ENCODE assay signal across 8 mouse cellular contexts in genomic region chr2:157279416-157279800, GRCm38 (mm10). TPM values are rescaled to one million over a fixed set of nuclear protein-coding genes. Genes with fewer than 3 reads are reported as not detected.
DNase-seq lines count a peak whose midpoint lies in the region; ATAC-seq lines count a peak whose summit lies in the region.

TSS of gene Mroh8 (minus strand) at chr2:157279549.

- ATAC-seq in lung, embryonic 16.5 days (ENCODE audit: low read depth): peak; percentile 68
- ATAC-seq in embryonic facial prominence, embryonic 11.5 days (replicated peaks; ENCODE audit: insufficient number of reproducible peaks, low FRiP score, low TSS enrichment, low read depth): peak; percentile 68
- peak; percentile 73 for ATAC-seq in hindbrain, embryonic 16.5 days
- ATAC-seq in megakaryocyte-erythroid progenitor cell, adult 5-6 weeks (replicated peaks; ENCODE audit: low FRiP score, low TSS enrichment, poor library complexity, severe bottlenecking): peak; percentile 23

- peak; percentile 80 for DNase-seq in adrenal gland, postnatal 14 days
- DNase-seq in adrenal gland, adult 2 months: no peak
- no peak for DNase-seq in lung, postnatal 36 days
- DNase-seq in embryonic facial prominence, embryonic 11.5 days (ENCODE audit: low spot score): no peak
- DNase-seq in spleen, adult 18-20 months: no peak

- peak within 1 kb of the TSS; percentile 97 for H3K9ac ChIP-seq in lung, embryonic 16.5 days (ENCODE audit: low read length)
- peak within 1 kb of the TSS; percentile 96 for H3K9ac ChIP-seq in embryonic facial prominence, embryonic 11.5 days (replicated peaks; ENCODE audit: low read length)
- H3K9ac ChIP-seq in hindbrain, embryonic 16.5 days (ENCODE audit: low read depth, low read length): peak within 1 kb of the TSS; percentile 79

- H3K9me3 ChIP-seq in lung, embryonic 16.5 days (ENCODE audit: control insufficient read depth, low read length): no peaks in the 10 kb centered on the region
- H3K9me3 ChIP-seq in embryonic facial prominence, embryonic 11.5 days (replicated peaks; ENCODE audit: control insufficient read depth, low read length): no peaks in the 10 kb centered on the region
- no peaks in the 10 kb centered on the region for H3K9me3 ChIP-seq in hindbrain, embryonic 16.5 days (ENCODE audit: control insufficient read depth, low read length)

- 0% methylated on average over 30 of the region's 32 CpGs for WGBS in lung, embryonic 16.5 days
- WGBS in embryonic facial prominence, embryonic 11.5 days: 0% methylated on average over 31 of the region's 32 CpGs
- 0% methylated on average over 29 of the region's 32 CpGs for WGBS in hindbrain, embryonic 16.5 days

- H3K27ac ChIP-seq in lung, embryonic 16.5 days (ENCODE audit: low read length): peak within 1 kb of the TSS; percentile 95
- H3K27ac ChIP-seq in embryonic facial prominence, embryonic 11.5 days (replicated peaks; ENCODE audit: low read depth, low read length): peak within 1 kb of the TSS; percentile 85
- peak within 1 kb of the TSS; percentile 94 for H3K27ac ChIP-seq in hindbrain, embryonic 16.5 days (ENCODE audit: low read depth, low read length)

- H3K4me1 ChIP-seq in lung, embryonic 16.5 days (replicated peaks; ENCODE audit: control insufficient read depth, insufficient read depth, low read length): peaks cover 16% of the 10 kb centered on the region
- H3K4me1 ChIP-seq in embryonic facial prominence, embryonic 11.5 days (ENCODE audit: control insufficient read depth, insufficient read depth, low read length): peaks cover 5% of the 10 kb centered on the region
- peaks cover 18% of the 10 kb centered on the region for H3K4me1 ChIP-seq in hindbrain, embryonic 16.5 days (ENCODE audit: control insufficient read depth, insufficient read depth, low read depth, low read length)

- H3K36me3 ChIP-seq in lung, embryonic 16.5 days (ENCODE audit: control insufficient read depth, insufficient read depth, low read length): peaks cover 10% of the 10 kb centered on the region; the same call in 1 of the 2 replicates
- H3K36me3 ChIP-seq in embryonic facial prominence, embryonic 11.5 days (replicated peaks; ENCODE audit: control insufficient read depth, insufficient read depth, low read depth, low read length): peaks cover 4% of the 10 kb centered on the region; the same call in 1 of the 2 replicates
- peaks cover 4% of the 10 kb centered on the region; the same call in 1 of the 2 replicates for H3K36me3 ChIP-seq in hindbrain, embryonic 16.5 days (ENCODE audit: control insufficient read depth, insufficient read depth, low read length)

- no peaks in the 10 kb centered on the region for H3K27me3 ChIP-seq in lung, embryonic 16.5 days (ENCODE audit: control insufficient read depth, insufficient read depth, low read depth, low read length)
- no peaks in the 10 kb centered on the region for H3K27me3 ChIP-seq in embryonic facial prominence, embryonic 11.5 days (ENCODE audit: control insufficient read depth, insufficient read depth, low read length)
- H3K27me3 ChIP-seq in hindbrain, embryonic 16.5 days (replicated peaks; ENCODE audit: control insufficient read depth, insufficient read depth, low read length): no peaks in the 10 kb centered on the region

- H3K4me2 ChIP-seq in lung, embryonic 16.5 days (ENCODE audit: low read depth, low read length): peak within 1 kb of the TSS; percentile 82
- H3K4me2 ChIP-seq in embryonic facial prominence, embryonic 11.5 days (ENCODE audit: low read depth, low read length): peak within 1 kb of the TSS; percentile 50
- peak within 1 kb of the TSS; percentile 62 for H3K4me2 ChIP-seq in hindbrain, embryonic 16.5 days (ENCODE audit: low read length)

- H3K4me3 ChIP-seq in lung, embryonic 16.5 days (ENCODE audit: low read length): peak within 1 kb of the TSS; percentile 97
- peak within 1 kb of the TSS; percentile 99 for H3K4me3 ChIP-seq in embryonic facial prominence, embryonic 11.5 days (ENCODE audit: low read depth, low read length)
- peak within 1 kb of the TSS; percentile 76 for H3K4me3 ChIP-seq in hindbrain, embryonic 16.5 days (ENCODE audit: low read length)

RNA-seq across cellular contexts. Expression of gene Mroh8, which starts in this region (rescaled TPM):
- total RNA-seq in adrenal gland, postnatal 14 days (2021): 0.23 TPM in 1 of 2 replicates, not detected in the other
- total RNA-seq in adrenal gland, adult 2 months (2021): under 1 TPM; 0.26 to 0.48 TPM
- 0.37 and 0.90 TPM in 2 replicates for polyA plus RNA-seq in adrenal gland, adult 2 months (2012; rRNA removed)
- polyA plus RNA-seq in lung, embryonic 16.5 days (2015; fragmentation: Nextera tagmentation; extraction: Ambion mirVana): 0.25 and 0.59 TPM in 2 replicates
- 0.49 and 0.52 TPM in 2 replicates for polyA plus RNA-seq in embryonic facial prominence, embryonic 11.5 days (2014; fragmentation: Nextera tagmentation; extraction: Ambion mirVana)
- polyA plus RNA-seq in hindbrain, embryonic 16.5 days (2015; fragmentation: Nextera tagmentation; extraction: Ambion mirVana): 0.47 and 0.51 TPM in 2 replicates
- total RNA-seq in megakaryocyte-erythroid progenitor cell, adult 5-6 weeks (2014; fragmentation: Nextera tagmentation): not detected in 2 replicates
- 0.34 TPM in 1 of 2 replicates, not detected in the other for total RNA-seq in megakaryocyte-erythroid progenitor cell, adult 5-6 weeks (2017)

Comparison
In these comparisons a context has a peak if more than half of its experiments do, and no peak if none do; other contexts are left out.
1. Peak in DNase-seq in adrenal gland, postnatal 14 days; RNA of the gene not detected or under 1 TPM.
2. Peak in ATAC-seq, H3K4me3 ChIP-seq, H3K27ac ChIP-seq, H3K9ac ChIP-seq and H3K4me2 ChIP-seq in lung, embryonic 16.5 days; RNA of the gene not detected or under 1 TPM.
3. Peak in ATAC-seq, H3K4me3 ChIP-seq, H3K27ac ChIP-seq, H3K9ac ChIP-seq and H3K4me2 ChIP-seq in embryonic facial prominence, embryonic 11.5 days; RNA of the gene not detected or under 1 TPM.
4. Peak in ATAC-seq, H3K4me3 ChIP-seq, H3K27ac ChIP-seq, H3K9ac ChIP-seq and H3K4me2 ChIP-seq in hindbrain, embryonic 16.5 days; RNA of the gene not detected or under 1 TPM.
5. Peak in ATAC-seq in megakaryocyte-erythroid progenitor cell, adult 5-6 weeks; RNA of the gene not detected or under 1 TPM.
6. ATAC-seq: peak in every context shown above with its lines; median percentile 73 in hindbrain, embryonic 16.5 days; 68 in lung, embryonic 16.5 days; 68 in embryonic facial prominence, embryonic 11.5 days; 23 in megakaryocyte-erythroid progenitor cell, adult 5-6 weeks.